Mouse (Mus musculus): ENCODE measurements at regions not wholly inside any gene's neighbourhood (a gene's known extent, or its start where the extent isn't known, plus 50 kb on each side); places are given as distances from the start of the nearest gene placed in this dataset.

GRCm38 (mm10) chr3:73134316-73134715 lies 76.7 kb upstream of the Slitrk3 start:
- peak; percentile 56 for DNase-seq (ENCODE audit: low spot score)
- peak; percentile 57 for TF ChIP-seq CTCF (IDR thresholded peaks at IDR 0.05; ENCODE audit: low read depth)
- Histone ChIP-seq H3K36me3 (ENCODE audit: insufficient read depth, low read length) (no peaks in the 10 kb centered on the region), H3K9me3 (ENCODE audit: low read length) (no peaks in the 10 kb centered on the region), H3K27ac (no peak overlapping the region), H3K4me2 (ENCODE audit: low read depth, low read length) (no peak overlapping the region), H3K4me3 (ENCODE audit: low read length) (no peak overlapping the region), H3K27me3 (ENCODE audit: insufficient read depth, low read length) (no peaks in the 10 kb centered on the region), H3K4me1 (ENCODE audit: insufficient read depth, low read length) (no peaks in the 10 kb centered on the region), H3K9ac (replicated peaks; ENCODE audit: low read length) (no peak overlapping the region)
- ATAC-seq = no peak
- 4% methylated on average over 9 of the region's 9 CpGs for WGBS

GRCm38 (mm10) chr3:73125143-73125542 lies 67.5 kb upstream of the Slitrk3 start:
- no peaks in the 10 kb centered on the region for H3K4me1 ChIP-seq (ENCODE audit: insufficient read depth, low read length)
- no peak overlapping the region for H3K4me2 ChIP-seq (ENCODE audit: low read depth, low read length)
- H3K4me3 ChIP-seq (ENCODE audit: low read length) = no peak overlapping the region
- no peak for DNase-seq (ENCODE audit: low spot score)
- no peaks in the 10 kb centered on the region for H3K9me3 ChIP-seq (ENCODE audit: low read length)
- no peak overlapping the region for H3K9ac ChIP-seq (replicated peaks; ENCODE audit: low read length)
- no peak for TF ChIP-seq CTCF (IDR thresholded peaks at IDR 0.05; ENCODE audit: low read depth)
- no peaks in the 10 kb centered on the region for H3K36me3 ChIP-seq (ENCODE audit: insufficient read depth, low read length)
- no peak for ATAC-seq
- 85% methylated on average over 4 of the region's 4 CpGs for WGBS
- no peaks in the 10 kb centered on the region for H3K27me3 ChIP-seq (ENCODE audit: insufficient read depth, low read length)
- no peak overlapping the region for H3K27ac ChIP-seq

GRCm38 (mm10) chr3:73109102-73109501 lies 51.5 kb upstream of the Slitrk3 start:
- Histone ChIP-seq H3K27ac (no peak overlapping the region), H3K4me1 (ENCODE audit: insufficient read depth, low read length) (no peaks in the 10 kb centered on the region), H3K4me2 (ENCODE audit: low read depth, low read length) (no peak overlapping the region), H3K36me3 (ENCODE audit: insufficient read depth, low read length) (no peaks in the 10 kb centered on the region), H3K9me3 (ENCODE audit: low read length) (no peaks in the 10 kb centered on the region), H3K9ac (replicated peaks; ENCODE audit: low read length) (no peak overlapping the region), H3K4me3 (ENCODE audit: low read length) (no peak overlapping the region), H3K27me3 (ENCODE audit: insufficient read depth, low read length) (no peaks in the 10 kb centered on the region)
- 71% methylated on average over 1 of the region's 1 CpGs for WGBS
- no peak for ATAC-seq
- DNase-seq (ENCODE audit: low spot score) = no peak
- TF ChIP-seq CTCF (IDR thresholded peaks at IDR 0.05; ENCODE audit: low read depth) = no peak

Measured in hindbrain, postnatal 0 days (tissue).